Mouse (Mus musculus): ENCODE results near the gene 4933427D14Rik. TPM values are rescaled to one million over a fixed set of nuclear protein-coding genes. Genes with fewer than 3 reads are reported as not detected.

The 4933427D14Rik gene
- polyA plus RNA-seq, 1 experiment from 2014 or later: 17.1 TPM

- H3K9ac ChIP-seq: peak overlapping the region; percentile 82
These were observed 70.9 kb downstream of the 4933427D14Rik start for GRCm38 (mm10) chr11:72136231-72136982.

GRCm38 (mm10) chr11:72135383-72136158 lies 71.7 kb downstream of the 4933427D14Rik start, which contains the start of gene Pitpnm3:
TSS of gene Pitpnm3 (minus strand) at chr11:72135778.
- peak; percentile 37 for ATAC-seq (ENCODE audit: low FRiP score)
- H3K4me1 ChIP-seq (replicated peaks; ENCODE audit: control insufficient read depth, insufficient read depth, low read length): 0 out of 2 replicates have a peak, but pooled peaks cover 6% of the 10 kb centered on the region
- H3K4me2 ChIP-seq (replicated peaks): peak within 1 kb of the TSS; percentile 97
- H3K36me3 ChIP-seq (replicated peaks; ENCODE audit: control insufficient read depth, insufficient read depth): no peaks in the 10 kb centered on the region
- peak within 1 kb of the TSS; percentile 82 for H3K9ac ChIP-seq
- H3K4me3 ChIP-seq (replicated peaks; ENCODE audit: low read length): peak within 1 kb of the TSS; percentile 73
- H3K27me3 ChIP-seq (ENCODE audit: control insufficient read depth, insufficient read depth, low read length): peaks cover 58% of the 10 kb centered on the region
- no peak for DNase-seq (ENCODE audit: low spot score)
- H3K9me3 ChIP-seq (ENCODE audit: control insufficient read depth, low read length): no peaks in the 10 kb centered on the region
- 0 out of 2 replicates have a peak within 1 kb of the TSS, but pooled peaks have one; percentile 20 for H3K27ac ChIP-seq
- under 1% methylated on average over 73 of the region's 107 CpGs for WGBS

More at GRCm38 (mm10) chr11:72136231-72136982, 70.9 kb downstream of the 4933427D14Rik start:
- DNase-seq (ENCODE audit: low spot score) (no peak), ATAC-seq (ENCODE audit: low FRiP score) (no peak)
- Histone ChIP-seq H3K4me3 (replicated peaks; ENCODE audit: low read length) (peak overlapping the region; percentile 73), H3K27ac (no peak overlapping the region), H3K27me3 (ENCODE audit: control insufficient read depth, insufficient read depth, low read length) (peaks cover 56% of the 10 kb centered on the region), H3K4me2 (replicated peaks) (peak overlapping the region; percentile 97), H3K9me3 (ENCODE audit: control insufficient read depth, low read length) (no peaks in the 10 kb centered on the region), H3K4me1 (replicated peaks; ENCODE audit: control insufficient read depth, insufficient read depth, low read length) (0 out of 2 replicates have a peak, but pooled peaks cover 6% of the 10 kb centered on the region), H3K36me3 (replicated peaks; ENCODE audit: control insufficient read depth, insufficient read depth) (no peaks in the 10 kb centered on the region)
- 27% methylated on average over 11 of the region's 11 CpGs for WGBS

- H3K27me3 ChIP-seq (ENCODE audit: control insufficient read depth, insufficient read depth, low read length): peaks cover 58% of the 10 kb centered on the region
- no peaks in the 10 kb centered on the region for H3K36me3 ChIP-seq (replicated peaks; ENCODE audit: control insufficient read depth, insufficient read depth)
- H3K27ac ChIP-seq: no peak overlapping the region
- H3K4me3 ChIP-seq (replicated peaks; ENCODE audit: low read length): peak overlapping the region; percentile 73
- peak overlapping the region; percentile 97 for H3K4me2 ChIP-seq (replicated peaks)
- H3K4me1 ChIP-seq (replicated peaks; ENCODE audit: control insufficient read depth, insufficient read depth, low read length): 0 out of 2 replicates have a peak, but pooled peaks cover 6% of the 10 kb centered on the region
- peak overlapping the region; percentile 82 for H3K9ac ChIP-seq
- 14% methylated on average over 24 of the region's 24 CpGs for WGBS
- no peak for DNase-seq (ENCODE audit: low spot score)
- H3K9me3 ChIP-seq (ENCODE audit: control insufficient read depth, low read length): no peaks in the 10 kb centered on the region
- peak; percentile 57; the same call in 1 of the 2 replicates for ATAC-seq (ENCODE audit: low FRiP score)
These were observed 72.5 kb downstream of the 4933427D14Rik start for GRCm38 (mm10) chr11:72134536-72135382.

- Histone ChIP-seq H3K4me2 (replicated peaks) (no peak overlapping the region), H3K9me3 (ENCODE audit: control insufficient read depth, low read length) (no peaks in the 10 kb centered on the region), H3K4me1 (replicated peaks; ENCODE audit: control insufficient read depth, insufficient read depth, low read length) (0 out of 2 replicates have a peak, but pooled peaks cover 6% of the 10 kb centered on the region), H3K27ac (no peak overlapping the region), H3K4me3 (replicated peaks; ENCODE audit: low read length) (no peak overlapping the region), H3K9ac (no peak overlapping the region), H3K36me3 (replicated peaks; ENCODE audit: control insufficient read depth, insufficient read depth) (no peaks in the 10 kb centered on the region), H3K27me3 (ENCODE audit: control insufficient read depth, insufficient read depth, low read length) (peaks cover 54% of the 10 kb centered on the region)
- WGBS: 74% methylated on average over 10 of the region's 10 CpGs
- ATAC-seq (ENCODE audit: low FRiP score): no peak
- no peak for DNase-seq (ENCODE audit: low spot score)
These were observed 74.2 kb downstream of the 4933427D14Rik start for GRCm38 (mm10) chr11:72133075-72133474.

- Histone ChIP-seq H3K4me1 (replicated peaks; ENCODE audit: control insufficient read depth, insufficient read depth, low read length) (0 out of 2 replicates have a peak, but pooled peaks cover 10% of the 10 kb centered on the region), H3K4me3 (replicated peaks; ENCODE audit: low read length) (no peak overlapping the region), H3K9me3 (ENCODE audit: control insufficient read depth, low read length) (no peaks in the 10 kb centered on the region), H3K36me3 (replicated peaks; ENCODE audit: control insufficient read depth, insufficient read depth) (no peaks in the 10 kb centered on the region), H3K27ac (no peak overlapping the region), H3K27me3 (ENCODE audit: control insufficient read depth, insufficient read depth, low read length) (peaks cover 46% of the 10 kb centered on the region), H3K9ac (no peak overlapping the region), H3K4me2 (replicated peaks) (no peak overlapping the region)
- ATAC-seq (ENCODE audit: low FRiP score) (no peak), DNase-seq (ENCODE audit: low spot score) (no peak)
- 24% methylated on average over 3 of the region's 3 CpGs for whole genome bisulfite sequencing
These were observed 75.0 kb downstream of the 4933427D14Rik start for GRCm38 (mm10) chr11:72132266-72132665.

GRCm38 (mm10) chr11:72131697-72132096 lies 75.6 kb downstream of the 4933427D14Rik start:
- H3K36me3 ChIP-seq (replicated peaks; ENCODE audit: control insufficient read depth, insufficient read depth): no peaks in the 10 kb centered on the region
- no peak overlapping the region for H3K4me3 ChIP-seq (replicated peaks; ENCODE audit: low read length)
- no peak overlapping the region for H3K4me2 ChIP-seq (replicated peaks)
- no peaks in the 10 kb centered on the region for H3K9me3 ChIP-seq (ENCODE audit: control insufficient read depth, low read length)
- H3K27ac ChIP-seq: no peak overlapping the region
- DNase-seq (ENCODE audit: low spot score) (no peak), ATAC-seq (ENCODE audit: low FRiP score) (no peak)
- 92% methylated on average over 1 of the region's 1 CpGs for WGBS
- peaks cover 40% of the 10 kb centered on the region for H3K27me3 ChIP-seq (ENCODE audit: control insufficient read depth, insufficient read depth, low read length)
- H3K4me1 ChIP-seq (replicated peaks; ENCODE audit: control insufficient read depth, insufficient read depth, low read length): 0 out of 2 replicates have a peak, but pooled peaks cover 10% of the 10 kb centered on the region
- no peak overlapping the region for H3K9ac ChIP-seq

- no peak for DNase-seq (ENCODE audit: low spot score)
- no peak for ATAC-seq (ENCODE audit: low FRiP score)
- Histone ChIP-seq H3K9me3 (ENCODE audit: control insufficient read depth, low read length) (no peaks in the 10 kb centered on the region), H3K9ac (no peak overlapping the region), H3K27ac (no peak overlapping the region), H3K4me3 (replicated peaks; ENCODE audit: low read length) (no peak overlapping the region), H3K4me1 (replicated peaks; ENCODE audit: control insufficient read depth, insufficient read depth, low read length) (0 out of 2 replicates have a peak, but pooled peaks cover 6% of the 10 kb centered on the region), H3K4me2 (replicated peaks) (no peak overlapping the region), H3K27me3 (ENCODE audit: control insufficient read depth, insufficient read depth, low read length) (peaks cover 33% of the 10 kb centered on the region), H3K36me3 (replicated peaks; ENCODE audit: control insufficient read depth, insufficient read depth) (no peaks in the 10 kb centered on the region)
- WGBS: 78% methylated on average over 3 of the region's 3 CpGs
These were observed 76.4 kb downstream of the 4933427D14Rik start for GRCm38 (mm10) chr11:72130905-72131304.

GRCm38 (mm10) chr11:72130472-72130871 lies 76.8 kb downstream of the 4933427D14Rik start:
- peaks cover 33% of the 10 kb centered on the region for H3K27me3 ChIP-seq (ENCODE audit: control insufficient read depth, insufficient read depth, low read length)
- WGBS: 75% methylated on average over 3 of the region's 3 CpGs
- H3K9ac ChIP-seq: no peak overlapping the region
- no peak overlapping the region for H3K4me3 ChIP-seq (replicated peaks; ENCODE audit: low read length)
- H3K4me2 ChIP-seq (replicated peaks): no peak overlapping the region
- 0 out of 2 replicates have a peak, but pooled peaks cover 6% of the 10 kb centered on the region for H3K4me1 ChIP-seq (replicated peaks; ENCODE audit: control insufficient read depth, insufficient read depth, low read length)
- no peak overlapping the region for H3K27ac ChIP-seq
- no peaks in the 10 kb centered on the region for H3K9me3 ChIP-seq (ENCODE audit: control insufficient read depth, low read length)
- DNase-seq (ENCODE audit: low spot score) (no peak), ATAC-seq (ENCODE audit: low FRiP score) (no peak)
- H3K36me3 ChIP-seq (replicated peaks; ENCODE audit: control insufficient read depth, insufficient read depth): no peaks in the 10 kb centered on the region
